13 mouse cellular contexts compared by ENCODE assay signal in genomic region chr19:25144110-25145028, GRCm38 (mm10).
DNase-seq lines count a peak whose midpoint lies in the region; ATAC-seq and TF ChIP-seq lines count a peak whose summit lies in the region.
"Had no signal": no experiment of that assay in that cellular context is flagged by ENCODE, and none has a peak within 500 bp of the region (broad histone marks: within the 10 kb centered on the region; RNA-seq: fewer than 3 reads in every experiment).

No protein-coding gene starts in this region.

- ATAC-seq in intestine, postnatal 0 days = no peak

- no peaks in the 10 kb centered on the region for H3K9me3 ChIP-seq in intestine, postnatal 0 days (ENCODE audit: control insufficient read depth)

- peak; percentile 8 for DNase-seq in cerebellum, adult 11 months
- DNase-seq in cerebellum, postnatal 4 days (ENCODE audit: low spot score in 2 of 2) = no peak
- peak; percentile 9 to 19 for DNase-seq in cerebellum, adult 18-20 months
- DNase-seq in layer of hippocampus, adult 2 months (ENCODE audit: low spot score in 2 of 2) = peak; percentile 49 to 73
- DNase-seq in left cerebral cortex, postnatal 36 days (ENCODE audit: low spot score in 2 of 2) = peak; percentile 6 to 17
- DNase-seq in urinary bladder, postnatal 4 days (ENCODE audit: low spot score in 2 of 2) = no peak
- DNase-seq in embryo, embryonic 11 days = no peak
- DNase-seq: gastrocnemius, postnatal 14 days; kidney, adult 9 months; liver had no signal

- intact Hi-C loops in left cerebral cortex, postnatal 36 days (cut with DNase I) = no loop called here

- TF ChIP-seq CTCF in layer of hippocampus, adult 2 months (conservative IDR thresholded peaks at IDR 0.05) = no peak
- no peak for TF ChIP-seq CTCF in intestine, postnatal 0 days (IDR thresholded peaks at IDR 0.05; ENCODE audit: low read depth)

- H3K27ac ChIP-seq in layer of hippocampus, adult 2 months = peak overlapping the region; percentile 85
- no peak overlapping the region for H3K27ac ChIP-seq in intestine, postnatal 0 days (ENCODE audit: low read depth, low read length)
- H3K27ac ChIP-seq: macrophage had no signal

- WGBS in intestine, postnatal 0 days = 62% methylated on average over 17 of the region's 17 CpGs

- no peaks in the 10 kb centered on the region for H3K36me3 ChIP-seq in intestine, postnatal 0 days (ENCODE audit: control insufficient read depth, insufficient read depth)
- H3K36me3 ChIP-seq: G1E had no signal

- H3K4me2 ChIP-seq in intestine, postnatal 0 days (replicated peaks; ENCODE audit: low read depth) = no peak overlapping the region

- no peak overlapping the region for H3K4me3 ChIP-seq in layer of hippocampus, adult 2 months
- H3K4me3 ChIP-seq in intestine, postnatal 0 days (ENCODE audit: low read depth, low read length) = no peak overlapping the region

- no peaks in the 10 kb centered on the region for H3K27me3 ChIP-seq in intestine, postnatal 0 days (replicated peaks; ENCODE audit: control insufficient read depth, insufficient read depth, low read length)

- H3K9ac ChIP-seq in intestine, postnatal 0 days (ENCODE audit: low read depth, low read length) = no peak overlapping the region

- no peaks in the 10 kb centered on the region for H3K4me1 ChIP-seq in intestine, postnatal 0 days (replicated peaks; ENCODE audit: control insufficient read depth, insufficient read depth, low read length)

Comparison
In these comparisons a context has a peak if more than half of its experiments do, and no peak if none do; other contexts are left out.
1. DNase-seq: peak in cerebellum, adult 11 months (single experiment), cerebellum, adult 18-20 months (2 of 2), layer of hippocampus, adult 2 months (2 of 2) and left cerebral cortex, postnatal 36 days (2 of 2); none in cerebellum, postnatal 4 days (0 of 2), urinary bladder, postnatal 4 days (0 of 2) and embryo, embryonic 11 days (single experiment).